Mouse (Mus musculus): ENCODE results near the gene Pla2r1. TPM values are rescaled to one million over a fixed set of nuclear protein-coding genes. Genes with fewer than 3 reads are reported as not detected.

Gene Pla2r1
- polyA plus RNA-seq, 1 experiment from 2014 or later, result 3.7 TPM

DNA sequence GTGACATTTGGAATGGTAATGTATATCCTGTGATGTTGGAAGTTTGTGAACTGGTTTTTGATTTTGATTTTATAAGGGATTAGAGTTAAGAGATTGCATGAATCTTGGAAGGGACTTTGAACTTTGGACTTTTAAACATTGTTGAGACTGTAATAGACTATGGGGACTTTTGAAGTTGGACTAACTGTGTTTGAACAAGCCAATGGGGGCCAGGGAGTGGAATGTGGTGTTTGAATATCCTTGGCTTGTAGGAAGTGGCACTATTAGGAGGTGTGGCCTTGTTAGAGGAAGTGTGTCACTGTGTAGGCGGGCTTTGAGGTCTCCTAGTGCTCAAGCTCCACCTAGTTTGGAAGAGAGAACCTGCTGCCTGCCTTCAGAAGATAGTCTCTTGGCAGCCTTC is 42.4 kb downstream of the Pla2r1 start:
- Histone ChIP-seq H3K9ac (ENCODE audit: low read depth, low read length) (no peak overlapping the region), H3K27ac (no peak overlapping the region), H3K4me2 (ENCODE audit: low read length) (no peak overlapping the region), H3K27me3 (ENCODE audit: insufficient read depth, low read length) (no peaks in the 10 kb centered on the region), H3K4me1 (replicated peaks; ENCODE audit: insufficient read depth, low read length) (no peaks in the 10 kb centered on the region), H3K9me3 (replicated peaks; ENCODE audit: low read length) (no peaks in the 10 kb centered on the region), H3K4me3 (replicated peaks; ENCODE audit: low read depth, low read length) (no peak overlapping the region), H3K36me3 (ENCODE audit: insufficient read depth, low read length) (no peaks in the 10 kb centered on the region)
- TF ChIP-seq CTCF (IDR thresholded peaks at IDR 0.05; ENCODE audit: low read depth), result no peak
- ATAC-seq (replicated peaks; ENCODE audit: low FRiP score, low read depth) (no peak), DNase-seq (ENCODE audit: low spot score) (no peak)
- WGBS, result 89% methylated on average over 1 of the region's 1 CpGs

DNA sequence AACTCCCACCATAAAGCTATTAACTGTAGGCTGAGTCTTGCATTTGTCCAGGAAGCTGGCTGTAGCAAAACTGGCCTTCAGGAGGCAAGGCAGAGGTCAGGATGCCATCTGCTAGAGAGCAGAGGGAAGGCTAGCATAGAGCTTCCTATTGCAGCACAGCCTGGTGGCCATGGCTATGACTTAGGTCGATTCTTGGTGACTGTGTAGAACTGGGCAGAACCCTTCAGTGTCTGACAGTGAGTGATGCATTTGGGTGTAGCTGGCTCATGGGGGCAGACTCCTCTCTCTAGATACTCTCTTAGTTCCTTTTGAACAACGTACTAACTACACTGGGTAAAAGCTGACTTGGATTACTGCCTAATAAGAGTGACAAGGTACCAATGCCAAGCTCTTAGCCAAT is 48.0 kb downstream of the Pla2r1 start:
- Histone ChIP-seq H3K36me3 (ENCODE audit: insufficient read depth, low read length) (no peaks in the 10 kb centered on the region), H3K4me2 (ENCODE audit: low read length) (no peak overlapping the region), H3K27me3 (ENCODE audit: insufficient read depth, low read length) (no peaks in the 10 kb centered on the region), H3K4me3 (replicated peaks; ENCODE audit: low read depth, low read length) (no peak overlapping the region), H3K4me1 (replicated peaks; ENCODE audit: insufficient read depth, low read length) (no peaks in the 10 kb centered on the region), H3K9me3 (replicated peaks; ENCODE audit: low read length) (no peaks in the 10 kb centered on the region), H3K9ac (ENCODE audit: low read depth, low read length) (no peak overlapping the region), H3K27ac (no peak overlapping the region)
- TF ChIP-seq CTCF (IDR thresholded peaks at IDR 0.05; ENCODE audit: low read depth), result no peak
- no peak for DNase-seq (ENCODE audit: low spot score)
- no peak for ATAC-seq (replicated peaks; ENCODE audit: low FRiP score, low read depth)
- 29% methylated on average over 2 of the region's 2 CpGs for WGBS

DNA sequence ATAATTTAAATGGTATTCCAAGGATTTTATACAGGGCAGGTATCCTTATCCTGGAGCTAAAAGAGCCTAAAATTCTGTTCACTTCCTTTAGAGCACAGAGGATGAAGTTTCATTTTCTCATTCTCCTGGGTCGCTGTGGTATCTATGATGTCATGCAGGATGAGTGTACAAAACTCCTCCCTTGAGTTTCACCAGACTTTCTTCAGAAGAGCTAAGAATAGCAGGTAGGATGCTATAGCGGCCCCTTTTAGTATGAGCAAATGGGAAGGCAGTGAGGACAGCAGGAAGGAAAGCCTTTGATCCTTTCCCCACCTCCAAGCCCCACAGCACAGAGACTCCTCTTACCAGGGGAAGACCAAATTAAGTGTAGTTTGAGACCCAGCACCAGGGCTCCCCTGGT is 48.4 kb downstream of the Pla2r1 start:
- no peak overlapping the region for H3K4me2 ChIP-seq (ENCODE audit: low read length)
- H3K4me1 ChIP-seq (replicated peaks; ENCODE audit: insufficient read depth, low read length), result no peaks in the 10 kb centered on the region
- no peaks in the 10 kb centered on the region for H3K27me3 ChIP-seq (ENCODE audit: insufficient read depth, low read length)
- H3K27ac ChIP-seq, result no peak overlapping the region
- DNase-seq (ENCODE audit: low spot score) (no peak), ATAC-seq (replicated peaks; ENCODE audit: low FRiP score, low read depth) (no peak)
- 27% methylated on average over 2 of the region's 2 CpGs for WGBS
- TF ChIP-seq CTCF (IDR thresholded peaks at IDR 0.05; ENCODE audit: low read depth), result no peak
- H3K9ac ChIP-seq (ENCODE audit: low read depth, low read length), result no peak overlapping the region
- no peaks in the 10 kb centered on the region for H3K36me3 ChIP-seq (ENCODE audit: insufficient read depth, low read length)
- H3K9me3 ChIP-seq (replicated peaks; ENCODE audit: low read length), result no peaks in the 10 kb centered on the region
- H3K4me3 ChIP-seq (replicated peaks; ENCODE audit: low read depth, low read length), result no peak overlapping the region

DNA sequence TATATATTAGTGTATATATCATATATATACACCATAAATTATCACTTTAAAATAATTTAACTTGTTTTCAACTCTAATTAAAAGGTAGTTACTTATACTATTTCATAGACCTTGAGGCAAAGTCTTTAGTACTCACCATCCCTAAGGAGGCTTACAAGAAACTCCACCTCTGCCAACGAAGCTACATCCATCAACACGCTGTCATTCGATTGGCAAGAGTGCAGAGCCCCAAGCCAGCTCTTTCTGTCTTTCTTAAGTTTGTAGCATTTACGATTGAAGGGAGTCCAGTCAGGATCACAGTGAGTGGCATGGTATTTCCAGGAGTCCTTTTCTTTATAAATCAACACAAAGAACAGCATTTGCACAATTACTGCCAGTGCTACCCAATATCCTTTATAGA is 49.1 kb downstream of the Pla2r1 start:
- Histone ChIP-seq H3K36me3 (ENCODE audit: insufficient read depth, low read length) (no peaks in the 10 kb centered on the region), H3K9me3 (replicated peaks; ENCODE audit: low read length) (no peaks in the 10 kb centered on the region), H3K27me3 (ENCODE audit: insufficient read depth, low read length) (no peaks in the 10 kb centered on the region), H3K4me3 (replicated peaks; ENCODE audit: low read depth, low read length) (no peak overlapping the region), H3K4me1 (replicated peaks; ENCODE audit: insufficient read depth, low read length) (no peaks in the 10 kb centered on the region), H3K4me2 (ENCODE audit: low read length) (no peak overlapping the region), H3K27ac (no peak overlapping the region), H3K9ac (ENCODE audit: low read depth, low read length) (no peak overlapping the region)
- WGBS, result 82% methylated on average over 4 of the region's 4 CpGs
- TF ChIP-seq CTCF (IDR thresholded peaks at IDR 0.05; ENCODE audit: low read depth), result no peak
- no peak for DNase-seq (ENCODE audit: low spot score)
- ATAC-seq (replicated peaks; ENCODE audit: low FRiP score, low read depth), result no peak

DNA sequence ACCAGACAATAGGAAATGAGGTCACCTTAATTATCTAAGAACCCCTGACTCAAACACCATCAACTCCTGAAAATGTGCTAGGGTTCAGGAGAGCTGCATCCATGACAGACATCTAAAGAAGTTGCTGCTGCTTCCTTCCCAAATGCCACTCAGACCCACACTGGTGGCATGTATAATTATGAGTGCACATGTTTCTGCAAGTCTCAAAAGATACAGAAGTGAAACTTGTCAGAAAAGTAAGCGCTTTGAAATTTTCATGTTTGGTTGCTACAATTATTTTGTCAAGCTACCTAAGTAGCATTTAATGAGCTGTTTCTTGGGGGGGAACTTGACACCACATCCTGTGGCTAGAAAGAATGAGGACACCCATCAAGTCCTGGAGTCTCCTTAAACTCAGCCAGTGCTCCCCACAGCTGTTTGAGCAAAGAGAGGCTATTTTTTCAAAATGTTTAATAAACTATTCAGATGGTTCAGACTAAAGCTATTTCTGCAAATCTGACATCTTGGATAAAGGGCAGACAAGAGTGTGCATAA is 52.5 kb downstream of the Pla2r1 start:
- Histone ChIP-seq H3K4me3 (replicated peaks; ENCODE audit: low read depth, low read length) (no peak overlapping the region), H3K27ac (no peak overlapping the region), H3K36me3 (ENCODE audit: insufficient read depth, low read length) (no peaks in the 10 kb centered on the region), H3K9me3 (replicated peaks; ENCODE audit: low read length) (no peaks in the 10 kb centered on the region), H3K9ac (ENCODE audit: low read depth, low read length) (no peak overlapping the region), H3K4me1 (replicated peaks; ENCODE audit: insufficient read depth, low read length) (no peaks in the 10 kb centered on the region), H3K4me2 (ENCODE audit: low read length) (no peak overlapping the region), H3K27me3 (ENCODE audit: insufficient read depth, low read length) (no peaks in the 10 kb centered on the region)
- 84% methylated on average over 1 of the region's 1 CpGs for WGBS
- ATAC-seq (replicated peaks; ENCODE audit: low FRiP score, low read depth), result no peak
- no peak for TF ChIP-seq CTCF (IDR thresholded peaks at IDR 0.05; ENCODE audit: low read depth)
- DNase-seq (ENCODE audit: low spot score), result no peak

DNA sequence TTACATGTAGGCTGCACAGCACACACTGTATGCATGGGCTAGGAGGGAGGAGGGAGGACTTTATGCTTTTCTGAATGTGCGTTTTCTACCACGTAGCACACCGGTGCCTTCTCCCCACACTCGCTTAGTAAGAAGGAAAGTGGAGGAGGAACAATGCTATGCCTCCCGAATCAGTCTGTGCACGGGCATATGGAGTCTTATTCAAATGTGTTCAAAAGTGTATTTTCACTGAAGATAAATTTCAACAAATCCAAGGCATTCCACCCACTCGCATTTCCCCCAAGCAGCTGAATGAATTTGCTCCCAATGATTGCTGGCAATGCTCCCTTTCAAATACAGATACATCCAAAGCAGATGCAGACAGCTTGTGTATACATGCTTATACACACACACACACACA is 73.2 kb downstream of the Pla2r1 start:
- no peak for TF ChIP-seq CTCF (IDR thresholded peaks at IDR 0.05; ENCODE audit: low read depth)
- Histone ChIP-seq H3K4me1 (replicated peaks; ENCODE audit: insufficient read depth, low read length) (no peaks in the 10 kb centered on the region), H3K9ac (ENCODE audit: low read depth, low read length) (no peak overlapping the region), H3K4me3 (replicated peaks; ENCODE audit: low read depth, low read length) (no peak overlapping the region), H3K9me3 (replicated peaks; ENCODE audit: low read length) (no peaks in the 10 kb centered on the region), H3K27me3 (ENCODE audit: insufficient read depth, low read length) (no peaks in the 10 kb centered on the region), H3K27ac (no peak overlapping the region), H3K4me2 (ENCODE audit: low read length) (no peak overlapping the region), H3K36me3 (ENCODE audit: insufficient read depth, low read length) (no peaks in the 10 kb centered on the region)
- 92% methylated on average over 7 of the region's 7 CpGs for WGBS
- ATAC-seq (replicated peaks; ENCODE audit: low FRiP score, low read depth) (no peak), DNase-seq (ENCODE audit: low spot score) (no peak)

DNA sequence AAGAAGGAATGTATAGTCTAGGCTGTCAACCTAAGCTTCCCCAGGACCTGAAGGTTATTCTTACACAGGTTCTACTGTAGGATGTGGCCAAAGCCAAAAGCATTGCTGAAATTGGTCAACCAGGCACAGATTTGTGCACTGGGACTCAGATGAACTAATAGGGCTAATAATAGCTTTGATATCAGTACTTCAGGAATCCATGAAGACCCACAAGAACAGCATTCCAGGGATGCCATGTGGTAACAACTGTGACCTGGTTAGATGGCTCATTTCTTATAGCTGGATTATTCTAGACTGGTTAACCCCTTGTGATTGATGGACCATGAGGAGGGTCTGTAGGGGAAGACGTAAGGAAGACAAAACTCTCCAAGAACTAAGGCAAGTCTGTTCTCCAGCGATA is 74.3 kb downstream of the Pla2r1 start:
- no peak for ATAC-seq (replicated peaks; ENCODE audit: low FRiP score, low read depth)
- H3K9ac ChIP-seq (ENCODE audit: low read depth, low read length), result no peak overlapping the region
- no peaks in the 10 kb centered on the region for H3K36me3 ChIP-seq (ENCODE audit: insufficient read depth, low read length)
- H3K27me3 ChIP-seq (ENCODE audit: insufficient read depth, low read length), result no peaks in the 10 kb centered on the region
- no peak for TF ChIP-seq CTCF (IDR thresholded peaks at IDR 0.05; ENCODE audit: low read depth)
- DNase-seq (ENCODE audit: low spot score), result no peak
- H3K27ac ChIP-seq, result no peak overlapping the region
- WGBS, result 75% methylated on average over 2 of the region's 2 CpGs
- no peak overlapping the region for H3K4me2 ChIP-seq (ENCODE audit: low read length)
- H3K4me3 ChIP-seq (replicated peaks; ENCODE audit: low read depth, low read length), result no peak overlapping the region
- no peaks in the 10 kb centered on the region for H3K9me3 ChIP-seq (replicated peaks; ENCODE audit: low read length)
- H3K4me1 ChIP-seq (replicated peaks; ENCODE audit: insufficient read depth, low read length), result no peaks in the 10 kb centered on the region
